Mouse (Mus musculus): ENCODE results near the gene Atg4c.

- TF ChIP-seq CTCF (IDR thresholded peaks at IDR 0.05; ENCODE audit: low read depth) (no peak), EP300 (IDR thresholded peaks at IDR 0.05; ENCODE audit: low read depth) (no peak)
Measured at GRCm38 (mm10) chr4:99199757-99200251, 6.1 kb downstream of the Atg4c start.
